Mouse (Mus musculus) MEL (cell line): ENCODE measurements around the gene Hao2. TPM values are rescaled to one million over a fixed set of nuclear protein-coding genes. Genes with fewer than 3 reads are reported as not detected.

Source experiments
- DNase-seq: peaks from one replicate; pipeline ENCODE4 v3.0.0; 2011; ENCODE audit warnings: low read depth, low spot score
- H3K27ac ChIP-seq: 2 replicates; pipeline ENCODE4 v1.5.1; 2012; ENCODE audit warnings: low read depth, mild to moderate bottlenecking, control low read depth, low read length, moderate library complexity; ENCODE audit not compliant: control insufficient read depth
- H3K27me3 ChIP-seq, 2 experiments: fragments of 150-350 bp in 1 of 2; sonication (generic) in 1 of 2; 2 replicates each; pipeline ENCODE4 v1.6.1; 2012; ENCODE audit warnings: low read length in 2 of 2, mild to moderate bottlenecking in 2 of 2, improper control_type of control experiment in 1 of 2, moderate library complexity in 1 of 2; ENCODE audit not compliant: insufficient read depth in 2 of 2, control insufficient read depth in 1 of 2
- H3K36me3 ChIP-seq, 2 experiments: 2 replicates each; pipeline ENCODE4 v1.6.1; 2012 to 2014; ENCODE audit warnings: low read length in 2 of 2, improper control_type of control experiment in 1 of 2, inconsistent platforms in 1 of 2, mild to moderate bottlenecking in 1 of 2; ENCODE audit not compliant: insufficient read depth in 2 of 2, control insufficient read depth in 1 of 2
- H3K4me1 ChIP-seq, 2 experiments: fragments of 150-350 bp in 1 of 2; sonication (generic) in 1 of 2; 2 replicates each; pipeline ENCODE4 v1.6.1; 2012; ENCODE audit warnings: low read length in 2 of 2, improper control_type of control experiment in 1 of 2, mild to moderate bottlenecking in 1 of 2; ENCODE audit not compliant: insufficient read depth in 2 of 2, control insufficient read depth in 1 of 2
- H3K4me3 ChIP-seq, 2 experiments: fragments of 150-350 bp in 1 of 2; sonication (generic) in 1 of 2; 2 replicates each; pipeline ENCODE4 v1.5.1; 2012; ENCODE audit warnings: low read depth in 2 of 2, low read length in 2 of 2, mild to moderate bottlenecking in 2 of 2, moderate library complexity in 2 of 2, control low read depth in 1 of 2, improper control_type of control experiment in 1 of 2; ENCODE audit not compliant: control insufficient read depth in 1 of 2, insufficient read depth in 1 of 2
- H3K79me2 ChIP-seq: 2 replicates; pipeline ENCODE4 v1.6.1; 2012; ENCODE audit warnings: mild to moderate bottlenecking, low read length, moderate library complexity; ENCODE audit not compliant: control insufficient read depth, poor library complexity, insufficient read depth
- H3K9ac ChIP-seq: 2 replicates; pipeline ENCODE4 v1.6.1; 2012; ENCODE audit warnings: low read depth, mild to moderate bottlenecking, control low read depth, low read length, moderate library complexity; ENCODE audit not compliant: control insufficient read depth, poor library complexity, severe bottlenecking
- H3K9me3 ChIP-seq: fragments of 150-350 bp; sonication (generic); replicated peaks from 2 replicates; pipeline ENCODE4 v1.6.1; 2012; ENCODE audit warnings: mild to moderate bottlenecking, low read length, improper control_type of control experiment, moderate library complexity; ENCODE audit not compliant: insufficient read depth
- BHLHE40 ChIP-seq: IDR thresholded peaks from 2 replicates; pipeline ENCODE4 v1.6.1; 2012; ENCODE audit warnings: low read depth, mild to moderate bottlenecking, inconsistent platforms, low read length, improper control_type of control experiment, borderline replicate concordance
- CTCF ChIP-seq, 3 experiments: IDR thresholded peaks in 2 of 3; conservative IDR thresholded peaks in 1 of 3; 2 replicates each; pipeline ENCODE4 v1.5.1; 2011 to 2012; ENCODE audit warnings: low read length in 3 of 3, low read depth in 2 of 3, mild to moderate bottlenecking in 2 of 3, improper control_type of control experiment in 1 of 3, inconsistent platforms in 1 of 3, mixed read lengths in 1 of 3, moderate library complexity in 1 of 3; ENCODE audit not compliant: control insufficient read depth in 1 of 3, insufficient read depth in 1 of 3, poor library complexity in 1 of 3, severe bottlenecking in 1 of 3
- ELF1 ChIP-seq: IDR thresholded peaks from 2 replicates; pipeline ENCODE4 v1.6.1; 2014; ENCODE audit warnings: low read depth, mild to moderate bottlenecking, inconsistent platforms, low read length, improper control_type of control experiment, moderate library complexity
- EP300 ChIP-seq, 2 experiments: IDR thresholded peaks; 2 replicates each; pipeline ENCODE4 v1.6.1; 2011; ENCODE audit warnings: improper control_type of control experiment in 2 of 2, low read length in 2 of 2, low read depth in 1 of 2, mild to moderate bottlenecking in 1 of 2
- GATA1 ChIP-seq: IDR thresholded peaks from 2 replicates; pipeline ENCODE4 v1.6.1; 2011; ENCODE audit warnings: low read depth, low read length, improper control_type of control experiment
- HCFC1 ChIP-seq: IDR thresholded peaks from 2 replicates; pipeline ENCODE4 v1.6.1; 2012; ENCODE audit warnings: low read depth, mild to moderate bottlenecking, inconsistent platforms, low read length, improper control_type of control experiment, moderate library complexity
- JUND ChIP-seq: IDR thresholded peaks from 2 replicates; pipeline ENCODE4 v1.6.1; 2011; ENCODE audit warnings: low read depth, mild to moderate bottlenecking, improper control_type of control experiment, low read length
- MEF2A ChIP-seq: IDR thresholded peaks from 2 replicates; pipeline ENCODE4 v1.6.1; 2014; ENCODE audit warnings: low read depth, mild to moderate bottlenecking, inconsistent platforms, low read length, improper control_type of control experiment; ENCODE audit not compliant: poor library complexity, insufficient replicate concordance, severe bottlenecking; ENCODE audit errors: extremely low read depth
- MXI1 ChIP-seq: IDR thresholded peaks from 2 replicates; pipeline ENCODE4 v1.6.1; 2011; ENCODE audit warnings: mild to moderate bottlenecking, low read depth, low read length, improper control_type of control experiment
- MYB ChIP-seq: IDR thresholded peaks from 2 replicates; pipeline ENCODE4 v1.6.1; 2011; ENCODE audit warnings: mild to moderate bottlenecking, low read depth, low read length, improper control_type of control experiment
- NELFE ChIP-seq: IDR thresholded peaks from 2 replicates; pipeline ENCODE4 v1.6.1; 2011; ENCODE audit warnings: low read depth, low read length, improper control_type of control experiment
- POLR2A ChIP-seq, 2 experiments: IDR thresholded peaks; 2 replicates each; pipeline ENCODE4 v1.6.1; 2011 to 2012; ENCODE audit warnings: low read length in 2 of 2, mild to moderate bottlenecking in 2 of 2, control low read depth in 1 of 2, improper control_type of control experiment in 1 of 2, low read depth in 1 of 2, moderate library complexity in 1 of 2; ENCODE audit not compliant: control insufficient read depth in 1 of 2, insufficient read depth in 1 of 2, poor library complexity in 1 of 2
- POLR2AphosphoS2 ChIP-seq: IDR thresholded peaks from 2 replicates; pipeline ENCODE4 v1.6.1; 2011; ENCODE audit warnings: low read length, improper control_type of control experiment
- RAD21 ChIP-seq: IDR thresholded peaks from 2 replicates; pipeline ENCODE4 v1.6.1; 2011; ENCODE audit warnings: mild to moderate bottlenecking, low read depth, low read length, improper control_type of control experiment
- RCOR1 ChIP-seq: IDR thresholded peaks from 2 replicates; pipeline ENCODE4 v1.6.1; 2012; ENCODE audit warnings: low read depth, mild to moderate bottlenecking, inconsistent platforms, low read length, improper control_type of control experiment
- SIN3A ChIP-seq: IDR thresholded peaks from 2 replicates; pipeline ENCODE4 v1.6.1; 2012; ENCODE audit warnings: low read length, improper control_type of control experiment, inconsistent platforms
- TBP ChIP-seq: IDR thresholded peaks from 2 replicates; pipeline ENCODE4 v1.8.0; 2011; ENCODE audit warnings: low read depth, low read length, improper control_type of control experiment
- UBTF ChIP-seq: IDR thresholded peaks from 2 replicates; pipeline ENCODE4 v1.6.1; 2012; ENCODE audit warnings: low read depth, mild to moderate bottlenecking, inconsistent platforms, low read length, improper control_type of control experiment, moderate library complexity, borderline replicate concordance; ENCODE audit not compliant: insufficient read depth
- ZKSCAN1 ChIP-seq: IDR thresholded peaks from 2 replicates; pipeline ENCODE4 v1.6.1; 2012; ENCODE audit warnings: low read depth, mild to moderate bottlenecking, inconsistent platforms, low read length, improper control_type of control experiment, moderate library complexity
- ZMIZ1 ChIP-seq: IDR thresholded peaks from 2 replicates; pipeline ENCODE4 v1.6.1; 2012; ENCODE audit warnings: low read depth, mild to moderate bottlenecking, inconsistent platforms, low read length, improper control_type of control experiment, moderate library complexity
- polyA plus RNA-seq, 2 experiments: library from polyadenylated mRNA; stranded (reverse) in 1 of 2; unstranded in 1 of 2; fragments of >175 nt in 1 of 2; fragments of >200 nt in 1 of 2; gene quantifications; 2 replicates each; pipeline versions ENCODE4 v1.2.1 to v1.2.4; 2012; ENCODE audit warnings: low replicate concordance in 2 of 2, low read depth in 1 of 2; ENCODE audit not compliant: insufficient read length in 2 of 2, insufficient read depth in 1 of 2, missing spikeins in 1 of 2
- total RNA-seq: library from RNA; depleted of rRNA; stranded (reverse); fragments of 300-350 nt; gene quantifications from 2 replicates; pipeline ENCODE4 v1.2.3, GENCODE M21; 2012

Hao2 gene
- total and polyA plus RNA-seq, 3 experiments, result not detected

- TF ChIP-seq MXI1, result peak; percentile 54; the same call in 1 of the 2 replicates
- peak; percentile 52 to 66; a peak in 3 of 4 replicates for TF ChIP-seq EP300 (IDR thresholded peaks at IDR 0.05; ENCODE audit: low read depth in 1 of 2, low read length in 2 of 2)
- peak; percentile 52; the same call in 1 of the 2 replicates for TF ChIP-seq GATA1
- no peak for TF ChIP-seq ZMIZ1
- no peak for TF ChIP-seq ELF1
- 0 out of 2 replicates have a peak, but pooled peaks have one; percentile 14 for TF ChIP-seq RCOR1
- no peaks in the 10 kb centered on the region for H3K27me3 ChIP-seq
- H3K4me3 ChIP-seq, result no peak overlapping the region
- peak; percentile 79 for DNase-seq
- H3K9me3 ChIP-seq, result no peaks in the 10 kb centered on the region
- H3K27ac ChIP-seq, result no peak overlapping the region
- H3K9ac ChIP-seq, result no peak overlapping the region
- H3K36me3 ChIP-seq, result peaks cover 0 to 4% of the 10 kb centered on the region in 2 experiments; a peak in 2 of 4 replicates
- H3K79me2 ChIP-seq, result no peaks in the 10 kb centered on the region
- H3K4me1 ChIP-seq, result peaks cover 0 to 8% of the 10 kb centered on the region in 2 experiments; a peak in 3 of 4 replicates
Observed at GRCm38 (mm10) chr3:98862800-98863199, 30.2 kb downstream of the Hao2 start.

GRCm38 (mm10) chr3:98859576-98859975 lies 33.5 kb downstream of the Hao2 start, which contains the start of gene Hsd3b1:
Hsd3b1 (minus strand) TSS chr3:98859794.
- Histone ChIP-seq H3K36me3 (peaks cover 0 to 11% of the 10 kb centered on the region in 2 experiments; a peak in 2 of 4 replicates), H3K27ac (no peak within 1 kb of the TSS), H3K79me2 (no peaks in the 10 kb centered on the region), H3K9me3 (no peaks in the 10 kb centered on the region), H3K27me3 (no peaks in the 10 kb centered on the region), H3K4me1 (peaks cover 0 to 21% of the 10 kb centered on the region in 2 experiments), H3K9ac (no peak within 1 kb of the TSS), H3K4me3 (no peak within 1 kb of the TSS)
- no peak for DNase-seq
- no peak for TF ChIP-seq HCFC1
- TF ChIP-seq POLR2A (IDR thresholded peaks at IDR 0.05; ENCODE audit: control insufficient read depth in 1 of 2, insufficient read depth in 1 of 2, low read depth in 1 of 2, low read length in 2 of 2, poor library complexity in 1 of 2), result no peak
- TF ChIP-seq RAD21, result no peak
- TF ChIP-seq NELFE, result no peak
- no peak for TF ChIP-seq BHLHE40
- TF ChIP-seq TBP, result no peak
- no peak for TF ChIP-seq MEF2A
- no peak for TF ChIP-seq ZKSCAN1
- no peak for TF ChIP-seq POLR2AphosphoS2
- TF ChIP-seq UBTF, result no peak
- TF ChIP-seq ELF1, result no peak
- no peak for TF ChIP-seq SIN3A
- no peak for TF ChIP-seq CTCF (IDR thresholded peaks at IDR 0.05 in 2 of 3, conservative IDR thresholded peaks at IDR 0.05 in 1 of 3; ENCODE audit: control insufficient read depth in 1 of 3, insufficient read depth in 1 of 3, low read depth in 2 of 3, low read length in 3 of 3, poor library complexity in 1 of 3, severe bottlenecking in 1 of 3)
- TF ChIP-seq MYB, result no peak
- no peak for TF ChIP-seq JUND
- TF ChIP-seq ZMIZ1, result no peak
- TF ChIP-seq RCOR1, result no peak
